Mouse (Mus musculus) testis, postnatal 14 days (tissue): ENCODE data around the gene Plekha5.
"Not testable (repeated sequence)": the region's sequence is repeated elsewhere in the genome, so short reads cannot be mapped to it uniquely, and the experiment has no call there.

Experiments used
- DNase-seq: peaks from one replicate; pipeline ENCODE4 v3.0.0; 2021; ENCODE audit warnings: low spot score

Gene Plekha5

GRCm38 (mm10) chr6:140577822-140578170 is 153.9 kb downstream of the Plekha5 start:
- DNase-seq = no peak

GRCm38 (mm10) chr6:140578985-140579384 is 155.1 kb downstream of the Plekha5 start:
- DNase-seq = not testable (repeated sequence)

- DNase-seq = no peak
These were observed 156.3 kb downstream of the Plekha5 start for GRCm38 (mm10) chr6:140580170-140580569.

GRCm38 (mm10) chr6:140586714-140587259 is 162.9 kb downstream of the Plekha5 start:
- DNase-seq = no peak

GRCm38 (mm10) chr6:140591331-140591730 is 167.5 kb downstream of the Plekha5 start:
- DNase-seq = peak; percentile 31

- DNase-seq = no peak
These were observed 168.9 kb downstream of the Plekha5 start for GRCm38 (mm10) chr6:140592713-140593112.

GRCm38 (mm10) chr6:140593420-140594170 is 169.7 kb downstream of the Plekha5 start:
- DNase-seq = peak; percentile 24

- DNase-seq = not testable (repeated sequence)
These were observed 171.7 kb downstream of the Plekha5 start for GRCm38 (mm10) chr6:140595551-140595950.

- no peak for DNase-seq
These were observed 173.8 kb downstream of the Plekha5 start for GRCm38 (mm10) chr6:140597381-140598329.

- DNase-seq = no peak
These were observed 174.7 kb downstream of the Plekha5 start for GRCm38 (mm10) chr6:140598516-140598915.

- DNase-seq = no peak
These were observed 175.5 kb downstream of the Plekha5 start for GRCm38 (mm10) chr6:140599337-140599736.

- not testable (repeated sequence) for DNase-seq
These were observed 176.8 kb downstream of the Plekha5 start for GRCm38 (mm10) chr6:140600671-140601070.

- DNase-seq = no peak
These were observed 177.3 kb downstream of the Plekha5 start for GRCm38 (mm10) chr6:140601175-140601574.

GRCm38 (mm10) chr6:140603228-140603944 is 179.5 kb downstream of the Plekha5 start:
- peak; percentile 56 for DNase-seq

GRCm38 (mm10) chr6:140605173-140605572 is 181.3 kb downstream of the Plekha5 start:
- DNase-seq = not testable (repeated sequence)

GRCm38 (mm10) chr6:140605732-140606131 is 181.9 kb downstream of the Plekha5 start:
- no peak for DNase-seq

GRCm38 (mm10) chr6:140606534-140606933 is 182.7 kb downstream of the Plekha5 start:
- DNase-seq = no peak

GRCm38 (mm10) chr6:140608666-140609065 is 184.8 kb downstream of the Plekha5 start:
- DNase-seq = no peak

GRCm38 (mm10) chr6:140609533-140609932 is 185.7 kb downstream of the Plekha5 start:
- DNase-seq = no peak

GRCm38 (mm10) chr6:140610117-140610516 is 186.3 kb downstream of the Plekha5 start:
- DNase-seq = no peak

- no peak for DNase-seq
These were observed 187.4 kb downstream of the Plekha5 start for GRCm38 (mm10) chr6:140611282-140611681.
